Mouse (Mus musculus): ENCODE data around the gene Exoc3.

Gene Exoc3

DNA sequence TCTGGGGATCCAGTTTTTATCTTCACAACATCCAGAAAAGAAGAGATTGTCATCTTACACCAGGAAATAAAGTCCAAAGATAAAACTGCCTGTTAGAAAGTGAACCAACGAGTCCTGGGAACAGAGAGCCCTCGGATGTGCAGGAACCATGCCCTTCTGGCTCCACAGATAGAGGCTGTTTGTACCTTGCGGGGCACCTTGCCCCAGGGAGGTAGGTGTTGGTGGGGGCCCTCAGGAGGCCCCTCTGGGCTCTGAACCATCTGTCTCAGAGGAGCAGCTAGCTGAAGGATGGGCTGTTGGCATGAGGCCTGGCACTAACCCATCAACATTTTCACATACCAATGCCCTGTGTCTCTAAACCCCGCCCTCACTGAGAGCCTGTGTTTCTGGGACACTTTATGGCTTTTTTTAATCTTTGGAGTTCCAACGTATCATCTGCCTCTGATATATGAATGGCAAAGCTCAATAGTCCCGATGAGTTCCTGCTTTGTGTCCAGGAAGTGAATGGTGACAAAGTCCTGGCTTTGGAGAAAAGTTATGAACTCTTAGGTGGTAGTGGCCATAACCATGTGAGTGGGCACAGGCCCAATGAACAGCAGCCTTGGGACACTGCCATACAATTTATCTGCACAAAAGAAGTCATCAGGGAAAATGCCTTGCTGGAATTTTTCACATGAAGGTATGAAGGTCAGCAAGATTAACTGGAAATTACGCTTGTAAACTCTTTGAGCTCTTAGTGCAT, 69.5 kb downstream of the Exoc3 start:
- no peak for DNase-seq

DNA sequence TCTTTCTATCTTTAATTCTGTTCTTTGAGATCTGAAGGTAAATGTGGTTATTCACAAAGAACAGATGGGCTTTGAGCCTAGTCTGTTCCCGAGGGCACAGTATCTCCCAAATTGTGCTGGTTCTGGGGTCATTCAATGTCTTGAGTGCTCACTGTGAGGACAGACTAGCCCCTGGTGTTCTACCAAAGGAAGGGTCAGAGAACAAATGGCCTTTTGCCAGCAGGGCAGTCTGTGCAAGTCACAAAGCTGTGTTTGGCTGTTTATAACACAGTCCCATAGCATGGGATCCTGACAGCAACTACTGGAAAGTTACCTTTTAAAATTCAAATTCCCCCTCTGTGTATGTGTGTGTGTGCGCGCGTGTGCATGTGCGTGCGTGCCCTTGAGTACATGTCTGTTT, 78.6 kb downstream of the Exoc3 start:
- DNase-seq = no peak

DNA sequence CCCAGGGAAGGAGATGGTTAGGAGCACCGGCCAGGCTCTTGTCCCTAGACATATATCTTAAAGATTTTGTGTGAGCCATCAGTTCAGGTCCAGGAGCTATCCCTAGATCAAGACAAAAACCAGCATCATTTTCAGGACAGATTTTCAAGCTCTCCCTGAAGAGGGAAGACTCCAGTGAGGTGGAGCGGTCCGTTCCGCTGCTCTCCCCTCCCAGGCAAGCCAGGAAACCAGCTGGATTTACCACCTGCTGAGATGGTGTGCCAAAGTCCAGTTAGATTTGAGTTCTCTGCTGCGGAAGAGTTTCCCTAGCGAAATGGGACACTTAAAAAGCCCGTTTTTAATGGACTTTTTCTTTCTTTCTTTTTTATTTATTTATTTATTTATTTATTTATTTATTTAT, 81.0 kb downstream of the Exoc3 start:
- DNase-seq = no peak

DNA sequence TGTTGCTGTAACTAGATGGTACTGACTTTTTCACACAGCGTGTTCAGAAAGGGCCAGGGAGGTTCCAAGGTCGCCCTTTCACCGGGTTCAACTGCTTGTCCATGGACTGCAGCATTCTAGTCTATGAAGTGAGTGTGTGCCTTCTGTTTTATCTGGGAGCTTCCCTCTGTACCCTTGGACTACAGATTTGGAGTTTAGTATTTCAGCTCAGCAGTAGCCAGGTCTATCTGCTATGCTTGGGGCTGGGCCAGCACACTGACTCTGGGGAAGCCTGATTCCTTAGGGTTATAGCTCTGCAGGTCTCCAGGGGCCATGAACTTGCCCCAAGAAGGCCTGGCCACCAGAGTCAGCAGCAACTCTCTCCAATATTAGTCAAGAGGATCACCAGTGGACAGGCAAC, 85.9 kb downstream of the Exoc3 start:
- DNase-seq = no peak

DNA sequence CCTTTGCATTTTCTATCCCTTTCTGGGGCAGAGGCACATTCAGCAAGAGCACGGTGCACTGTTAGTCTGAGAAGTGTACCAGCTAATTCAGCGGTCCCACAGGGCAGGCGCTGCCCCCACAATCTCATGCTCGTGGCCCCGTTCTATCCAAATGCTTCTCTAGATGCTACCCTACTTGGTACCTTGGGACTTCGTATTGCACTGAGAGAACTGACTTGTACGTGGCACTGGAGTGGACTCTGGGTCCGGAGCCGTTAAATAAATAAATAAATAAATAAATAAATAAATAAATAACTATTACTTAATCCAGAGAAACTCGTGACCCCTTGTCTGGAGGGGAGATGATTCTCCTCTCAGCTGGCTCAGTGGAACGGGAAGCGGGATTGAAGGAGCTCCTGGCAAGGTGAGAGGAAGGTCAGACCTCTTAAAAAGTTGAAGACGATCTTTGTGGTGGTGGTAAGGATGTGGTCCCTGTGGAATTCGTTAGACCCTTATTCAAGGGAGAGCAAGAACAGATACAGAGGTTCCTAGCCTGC, 86.7 kb downstream of the Exoc3 start:
- DNase-seq = no peak

DNA sequence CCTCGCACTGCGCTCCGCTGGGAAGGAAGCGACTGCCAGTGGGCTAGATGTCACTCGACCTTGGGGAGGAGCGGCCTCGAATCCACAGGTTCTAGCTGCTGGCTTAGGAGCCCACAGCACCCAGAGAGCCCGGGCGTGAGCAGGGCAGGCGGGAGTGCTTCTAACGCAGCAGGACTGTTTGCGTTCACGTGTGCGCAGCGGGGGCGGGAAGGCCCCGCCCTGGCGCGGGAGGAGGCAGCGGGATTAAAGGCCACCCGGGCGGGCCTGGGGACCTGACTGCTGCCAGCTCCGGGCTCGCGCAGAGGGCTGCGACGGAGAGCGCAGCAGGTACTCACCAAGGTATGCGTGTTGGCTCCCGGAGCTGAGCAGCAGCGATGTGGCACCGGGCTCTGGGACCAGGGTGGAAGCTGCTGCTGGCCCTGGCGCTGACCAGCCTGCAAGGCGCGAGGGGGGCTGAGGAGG, 87.4 kb downstream of the Exoc3 start, which contains the start of gene Slc9a3:
Gene Slc9a3 (plus strand): TSS at position 317 of the 462 bp plus-strand sequence.
- DNase-seq = no peak
